Mouse (Mus musculus): ENCODE data around the gene Abhd14a.

Gene Abhd14a

GRCm38 (mm10) chr9:106411729-106412128 is 35.7 kb downstream of the Abhd14a start:
- no peak for DNase-seq (ENCODE audit: low spot score in 2 of 2)

GRCm38 (mm10) chr9:106411091-106411594 is 36.3 kb downstream of the Abhd14a start:
- no peak for DNase-seq (ENCODE audit: low spot score in 2 of 2)

DNA sequence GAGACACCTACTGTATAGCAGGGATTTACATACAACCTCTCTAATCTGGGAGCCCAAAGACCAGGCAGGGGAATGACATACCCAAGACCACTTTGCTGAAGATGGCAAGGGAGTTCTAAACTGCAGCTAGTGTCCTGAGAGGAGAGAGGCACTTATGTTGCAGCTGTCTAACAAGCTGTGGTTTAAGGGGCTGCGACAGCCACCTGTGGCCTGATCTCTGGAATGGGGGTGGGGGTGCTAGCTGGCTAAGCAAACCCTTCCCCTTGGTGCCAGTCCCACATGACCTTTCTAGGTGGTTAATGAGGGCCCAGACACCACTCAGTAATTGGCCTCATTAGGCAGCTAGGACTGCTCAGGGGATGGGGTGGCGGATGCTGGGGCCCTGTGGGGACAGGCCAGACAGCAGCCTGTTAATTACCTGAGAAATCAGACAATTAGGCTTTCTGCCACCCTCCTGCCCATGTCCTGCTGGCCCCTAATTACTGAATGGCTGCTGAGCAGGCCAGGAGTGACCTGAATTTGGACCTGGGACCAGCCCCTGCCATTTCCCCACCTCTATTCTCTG is 37.3 kb downstream of the Abhd14a start:
- no peak for DNase-seq (ENCODE audit: low spot score in 2 of 2)

DNA sequence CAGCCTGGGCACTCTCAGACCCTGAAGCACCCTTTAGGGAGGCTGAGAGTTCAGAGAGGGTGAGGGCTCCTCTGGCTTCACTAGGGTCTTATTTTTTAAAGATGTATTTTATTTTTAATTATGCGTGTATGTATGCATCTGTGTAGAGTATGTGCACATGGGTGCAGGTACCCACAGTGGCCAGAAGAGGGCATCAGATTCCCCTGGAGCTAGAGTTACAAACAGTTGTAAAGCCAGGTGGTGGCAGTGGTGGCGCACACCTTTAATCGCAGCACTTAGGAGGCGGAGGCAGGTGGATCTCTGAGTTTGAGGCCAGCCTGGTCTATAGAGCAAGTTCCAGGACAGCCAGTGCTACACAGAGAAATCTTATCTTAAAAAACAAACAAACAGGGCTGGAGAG is 38.4 kb downstream of the Abhd14a start:
- no peak for DNase-seq (ENCODE audit: low spot score in 2 of 2)

- DNase-seq (ENCODE audit: low spot score in 2 of 2) = no peak
Observed at GRCm38 (mm10) chr9:106406443-106407078, 40.9 kb downstream of the Abhd14a start.

DNA sequence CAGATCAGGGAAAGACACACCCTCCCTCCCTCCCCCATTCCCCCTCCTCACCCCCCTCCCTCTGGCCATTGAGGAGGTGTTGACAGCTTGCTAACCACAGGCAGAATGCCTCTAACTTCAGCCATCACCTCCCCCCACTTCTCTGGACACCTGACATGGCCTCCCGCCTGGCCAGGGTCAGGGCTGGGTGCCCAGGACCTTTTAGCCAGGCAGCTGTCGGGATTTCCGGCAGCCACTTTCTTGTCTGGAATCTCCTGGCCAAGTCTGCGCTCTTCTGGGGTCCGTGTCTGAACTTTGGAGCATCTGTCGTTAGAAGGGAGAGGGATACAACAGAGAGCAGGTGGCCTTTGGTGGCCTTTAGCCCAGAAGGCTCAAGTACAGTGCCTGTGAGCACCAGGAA is 42.2 kb downstream of the Abhd14a start:
- DNase-seq (ENCODE audit: low spot score in 2 of 2) = peak in 1 of 2 experiments; percentile 55

DNA sequence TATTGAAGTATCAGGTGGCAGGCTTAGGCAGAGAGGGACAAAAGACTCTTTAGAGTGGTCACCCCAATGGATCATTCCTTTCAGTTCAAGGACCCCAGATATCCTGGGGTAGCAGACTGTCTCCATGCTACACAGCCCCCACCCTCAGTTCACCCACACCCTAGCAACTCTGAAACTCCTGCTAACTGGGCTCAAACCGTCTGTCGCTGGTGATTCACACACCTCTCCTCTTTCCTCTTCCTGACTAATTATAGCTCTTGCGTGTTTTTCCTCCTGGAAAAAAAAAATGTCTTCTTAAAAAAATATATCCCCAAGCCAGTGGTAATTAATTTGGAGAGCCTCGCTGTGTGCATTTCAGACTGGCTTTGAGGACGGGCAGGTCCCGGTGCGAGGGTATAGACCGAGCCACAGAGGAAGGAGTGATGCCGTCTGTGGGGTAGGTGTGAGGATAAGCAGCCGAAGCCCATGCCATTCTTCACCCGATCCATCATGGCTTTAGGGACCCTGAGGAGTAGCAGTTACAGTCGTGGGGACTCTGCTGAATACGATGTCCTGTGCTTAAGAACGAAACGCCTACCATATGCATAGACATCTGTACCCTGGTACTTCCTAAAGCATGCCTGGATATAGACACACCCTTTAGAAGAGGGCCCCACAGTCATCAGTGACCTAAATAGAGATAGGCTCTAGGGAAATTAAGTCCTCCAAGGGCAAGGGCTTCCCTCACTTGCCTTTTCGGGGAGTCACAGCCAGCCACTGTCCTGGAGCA is 44.7 kb downstream of the Abhd14a start:
- no peak for DNase-seq (ENCODE audit: low spot score in 2 of 2)

DNA sequence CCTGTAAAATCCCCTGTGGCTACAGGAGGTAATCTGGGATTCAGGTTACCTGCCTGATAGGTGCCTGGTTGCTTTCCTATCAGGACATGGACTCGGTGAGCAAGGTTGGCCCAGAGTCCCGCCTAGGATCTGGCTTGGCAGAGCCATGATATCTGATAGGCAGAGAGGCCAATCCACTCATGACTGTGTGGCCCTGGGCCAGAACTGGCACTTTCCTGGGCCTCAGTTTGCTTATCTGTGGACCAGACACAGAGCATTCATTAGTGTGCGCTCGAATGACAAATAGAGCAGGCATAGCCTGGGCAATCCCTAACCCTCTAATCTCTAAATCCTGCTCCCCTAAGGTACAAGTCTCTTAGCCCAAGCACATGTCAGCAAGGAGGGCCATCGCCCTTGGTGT is 45.3 kb downstream of the Abhd14a start:
- DNase-seq (ENCODE audit: low spot score in 2 of 2) = no peak

DNA sequence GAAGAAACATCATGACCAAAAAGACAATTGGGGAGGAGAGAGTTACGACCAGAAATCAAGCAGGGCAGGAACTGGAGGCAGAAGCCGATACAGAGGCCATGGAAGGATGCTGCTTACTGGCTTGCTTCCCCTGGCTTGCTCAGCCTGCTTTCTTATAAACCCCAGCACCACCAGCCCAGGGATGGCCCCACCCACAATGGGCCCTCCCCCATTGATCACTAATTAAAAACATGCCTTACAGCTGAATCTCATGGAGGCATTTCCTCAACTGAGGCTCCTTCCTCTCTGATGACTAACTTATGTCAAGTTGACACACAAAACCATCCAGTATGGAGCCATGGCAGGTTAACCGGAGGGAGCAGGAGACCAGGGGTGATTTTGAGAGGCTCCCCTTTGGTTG is 47.7 kb downstream of the Abhd14a start:
- no peak for DNase-seq (ENCODE audit: low spot score in 2 of 2)

GRCm38 (mm10) chr9:106398667-106399311 is 48.7 kb downstream of the Abhd14a start:
- no peak for DNase-seq (ENCODE audit: low spot score in 2 of 2)

DNA sequence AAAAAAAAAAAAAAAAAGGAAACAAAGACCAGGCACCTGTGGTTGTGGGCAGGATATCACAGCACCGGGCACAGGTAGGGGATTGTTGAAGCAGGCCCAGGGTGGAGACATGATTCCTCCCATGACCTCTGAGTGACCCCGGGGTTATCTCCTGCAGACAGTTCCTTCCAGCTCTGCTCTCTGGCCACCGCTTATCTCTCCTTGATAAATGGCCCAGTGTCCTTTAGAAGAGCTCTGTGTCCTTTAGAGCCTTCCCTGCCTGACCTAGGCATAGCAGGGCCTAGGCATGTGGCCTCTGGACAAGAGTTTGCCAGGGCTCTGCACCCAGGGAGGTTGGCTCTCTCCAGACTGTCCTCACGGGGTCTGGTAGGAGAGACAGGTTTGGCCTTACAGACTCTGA is 49.7 kb downstream of the Abhd14a start:
- DNase-seq (ENCODE audit: low spot score in 2 of 2) = no peak

GRCm38 (mm10) chr9:106394649-106395602 is 52.6 kb downstream of the Abhd14a start:
- no peak for DNase-seq (ENCODE audit: low spot score in 2 of 2)

DNA sequence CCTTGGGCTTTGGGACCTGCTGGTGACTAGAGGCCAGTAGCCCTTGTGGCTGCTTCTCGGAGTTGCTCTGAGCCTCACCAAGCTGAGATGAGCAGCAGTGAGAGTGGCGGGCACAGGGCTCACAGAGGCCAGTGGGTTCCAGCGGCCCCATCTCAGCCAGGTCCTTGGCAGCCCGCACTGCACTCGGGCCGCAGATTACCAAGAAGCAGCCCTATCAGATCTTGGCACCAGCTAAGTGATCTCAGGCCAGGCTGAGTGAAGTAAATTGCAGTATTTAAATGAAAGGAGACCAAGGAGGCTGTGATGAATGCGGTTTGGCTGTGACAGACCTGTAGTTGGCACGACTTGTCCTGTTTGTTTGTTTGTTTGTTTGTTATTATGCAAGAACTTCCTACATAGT is 53.9 kb downstream of the Abhd14a start:
- no peak for DNase-seq (ENCODE audit: low spot score in 2 of 2)

DNA sequence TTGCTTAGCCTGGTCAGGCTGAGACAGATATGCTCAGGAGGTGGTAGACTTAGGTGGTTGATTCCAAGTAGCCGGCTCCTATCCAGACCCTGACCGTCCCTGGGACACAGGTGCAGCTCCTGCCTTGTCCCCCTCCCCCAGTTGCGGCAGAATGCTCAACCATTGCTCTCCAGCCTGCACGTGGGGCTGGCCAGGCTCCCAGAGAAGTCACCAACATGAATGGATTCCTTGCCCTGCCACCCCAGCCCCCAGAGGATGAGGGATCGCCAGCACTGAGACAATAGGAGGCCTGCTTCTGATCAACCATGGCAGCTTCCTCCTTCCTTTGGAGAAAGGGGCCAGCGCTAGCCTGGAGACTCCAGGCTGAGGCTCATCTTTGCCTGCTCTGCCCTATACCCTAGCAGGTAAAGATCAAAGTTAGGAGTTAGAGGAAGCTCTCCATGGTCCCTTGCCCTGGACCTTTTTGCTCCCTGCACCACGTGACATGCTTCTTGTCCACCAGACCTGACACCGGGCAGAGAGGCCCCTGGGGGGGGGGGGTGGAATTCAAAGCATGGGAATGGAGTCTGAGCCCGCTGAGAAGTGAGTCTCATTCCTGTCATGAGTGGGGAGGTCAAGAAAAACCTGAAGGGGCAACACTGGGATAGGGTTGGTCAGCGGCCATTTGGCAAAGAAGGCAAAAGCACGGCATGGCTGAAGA is 54.5 kb downstream of the Abhd14a start:
- no peak for DNase-seq (ENCODE audit: low spot score in 2 of 2)

Data from cerebellum, postnatal 4 days (tissue).